Mouse (Mus musculus): Measurements from ENCODE around the gene Mcidas. TPM values are rescaled to one million over a fixed set of nuclear protein-coding genes. Genes with fewer than 3 reads are reported as not detected.

Gene Mcidas
- polyA plus RNA-seq, 1 experiment: not detected

DNA sequence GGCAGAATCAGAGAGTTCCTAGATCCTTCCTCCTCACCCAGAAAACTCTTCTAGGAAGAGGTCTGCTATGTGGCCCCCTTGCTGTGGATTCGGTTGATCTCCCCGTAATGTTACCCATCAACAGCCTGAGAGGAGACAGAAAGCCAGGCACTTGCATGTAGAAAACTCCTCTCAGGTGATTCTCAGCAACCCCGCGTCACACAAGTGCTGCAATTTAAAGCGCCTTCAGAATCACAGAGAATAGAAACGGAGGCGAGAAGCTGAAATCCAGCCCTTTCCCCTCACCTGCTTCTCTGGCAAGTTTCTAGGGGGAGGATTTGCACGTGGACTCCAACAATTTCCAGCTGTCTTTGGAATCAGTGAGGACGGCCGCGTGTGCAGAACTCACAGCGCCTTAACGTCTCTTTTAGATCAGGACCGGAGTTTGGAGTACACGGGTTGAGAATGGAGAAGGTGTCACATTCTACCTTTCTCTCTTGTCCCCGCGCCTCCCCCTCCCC lies 7.1 kb upstream of the Mcidas start:
- peaks cover 7% of the 10 kb centered on the region for H3K27me3 ChIP-seq (ENCODE audit: control insufficient read depth, insufficient read depth, insufficient read length)
- no peak overlapping the region for H3K4me2 ChIP-seq (ENCODE audit: low read depth)
- no peaks in the 10 kb centered on the region for H3K36me3 ChIP-seq (ENCODE audit: control insufficient read depth, insufficient read depth)
- no peak overlapping the region for H3K4me3 ChIP-seq
- no peak overlapping the region for H3ac ChIP-seq (ENCODE audit: control insufficient read depth, insufficient read length)
- no peaks in the 10 kb centered on the region for H3K79me2 ChIP-seq (ENCODE audit: control insufficient read depth, insufficient read depth)
- TF ChIP-seq POLR2A (IDR thresholded peaks at IDR 0.05; ENCODE audit: insufficient read length, low read depth): no peak
- TF ChIP-seq USF1 (IDR thresholded peaks at IDR 0.05; ENCODE audit: low read depth): no peak
- no peak for TF ChIP-seq CEBPB (IDR thresholded peaks at IDR 0.05; ENCODE audit: insufficient read depth, poor library complexity, severe bottlenecking)
- TF ChIP-seq MYOD1 (IDR thresholded peaks at IDR 0.05; ENCODE audit: control insufficient read depth in 1 of 3, insufficient read length in 2 of 3, low read depth in 2 of 3): no peak
- no peak for TF ChIP-seq E2F4 (IDR thresholded peaks at IDR 0.05; ENCODE audit: insufficient read depth)
- TF ChIP-seq MYOG (IDR thresholded peaks at IDR 0.05; ENCODE audit: control insufficient read depth in 1 of 3, insufficient read depth in 1 of 3, insufficient read length in 2 of 3, low read depth in 2 of 3): no peak
- no peak for TF ChIP-seq TCF3 (IDR thresholded peaks at IDR 0.05; ENCODE audit: insufficient read length, low read depth)
- no peak for TF ChIP-seq POLR2AphosphoS2 (IDR thresholded peaks at IDR 0.05; ENCODE audit: insufficient read length, low read depth)
- no peak for TF ChIP-seq REST (IDR thresholded peaks at IDR 0.05; ENCODE audit: insufficient read depth, insufficient read length)
- TF ChIP-seq MAX (IDR thresholded peaks at IDR 0.05; ENCODE audit: low read depth): no peak
- no peak for TF ChIP-seq TCF12 (IDR thresholded peaks at IDR 0.05; ENCODE audit: insufficient read depth, poor library complexity, severe bottlenecking)
- no peak for TF ChIP-seq SRF (IDR thresholded peaks at IDR 0.05; ENCODE audit: control insufficient read depth, insufficient read length, low read depth)

- peak within 1 kb of the TSS; percentile 90 for H3K4me2 ChIP-seq (ENCODE audit: low read depth)
- peak within 1 kb of the TSS; percentile 10 for H3ac ChIP-seq (ENCODE audit: control insufficient read depth, insufficient read length)
- H3K4me3 ChIP-seq: peak within 1 kb of the TSS; percentile 24
- no peaks in the 10 kb centered on the region for H3K79me2 ChIP-seq (ENCODE audit: control insufficient read depth, insufficient read depth)
- TF ChIP-seq TCF3 (IDR thresholded peaks at IDR 0.05; ENCODE audit: insufficient read length, low read depth): peak; percentile 61
- TF ChIP-seq REST (IDR thresholded peaks at IDR 0.05; ENCODE audit: insufficient read depth, insufficient read length): no peak
- no peak for TF ChIP-seq CEBPB (IDR thresholded peaks at IDR 0.05; ENCODE audit: insufficient read depth, poor library complexity, severe bottlenecking)
- TF ChIP-seq SRF (IDR thresholded peaks at IDR 0.05; ENCODE audit: control insufficient read depth, insufficient read length, low read depth): peak; percentile 25
- no peak for TF ChIP-seq E2F4 (IDR thresholded peaks at IDR 0.05; ENCODE audit: insufficient read depth)
- peak in 2 of 3 experiments; percentile 85 to 87 for TF ChIP-seq MYOG (IDR thresholded peaks at IDR 0.05; ENCODE audit: control insufficient read depth in 1 of 3, insufficient read depth in 1 of 3, insufficient read length in 2 of 3, low read depth in 2 of 3)
- no peak for TF ChIP-seq USF1 (IDR thresholded peaks at IDR 0.05; ENCODE audit: low read depth)
- TF ChIP-seq POLR2AphosphoS2 (IDR thresholded peaks at IDR 0.05; ENCODE audit: insufficient read length, low read depth): peak; percentile 78
- no peak for TF ChIP-seq MAX (IDR thresholded peaks at IDR 0.05; ENCODE audit: low read depth)
- peak; percentile 98 for TF ChIP-seq POLR2A (IDR thresholded peaks at IDR 0.05; ENCODE audit: insufficient read length, low read depth)
- peak in 2 of 3 experiments; percentile 59 to 78 for TF ChIP-seq MYOD1 (IDR thresholded peaks at IDR 0.05; ENCODE audit: control insufficient read depth in 1 of 3, insufficient read length in 2 of 3, low read depth in 2 of 3)
- no peak for TF ChIP-seq TCF12 (IDR thresholded peaks at IDR 0.05; ENCODE audit: insufficient read depth, poor library complexity, severe bottlenecking)
- no peaks in the 10 kb centered on the region for H3K36me3 ChIP-seq (ENCODE audit: control insufficient read depth, insufficient read depth)
- H3K27me3 ChIP-seq (ENCODE audit: control insufficient read depth, insufficient read depth, insufficient read length): peaks cover 7% of the 10 kb centered on the region
Observed at GRCm38 (mm10) chr13:112987532-112987943, 6.1 kb upstream of the Mcidas start, which contains the start of gene Ccno. Gene Ccno, plus strand, starts transcription at chr13:112987802.

- H3K27me3 ChIP-seq (ENCODE audit: control insufficient read depth, insufficient read depth, insufficient read length): peaks cover 7% of the 10 kb centered on the region
Observed at GRCm38 (mm10) chr13:112987991-112988390, 5.7 kb upstream of the Mcidas start.

GRCm38 (mm10) chr13:112988866-112989265 lies 4.8 kb upstream of the Mcidas start:
- peak overlapping the region; percentile 24 for H3K4me3 ChIP-seq
- no peaks in the 10 kb centered on the region for H3K36me3 ChIP-seq (ENCODE audit: control insufficient read depth, insufficient read depth)
- H3ac ChIP-seq (ENCODE audit: control insufficient read depth, insufficient read length): no peak overlapping the region
- no peaks in the 10 kb centered on the region for H3K79me2 ChIP-seq (ENCODE audit: control insufficient read depth, insufficient read depth)
- TF ChIP-seq E2F4 (IDR thresholded peaks at IDR 0.05; ENCODE audit: insufficient read depth) (no peak), TCF3 (IDR thresholded peaks at IDR 0.05; ENCODE audit: insufficient read length, low read depth) (no peak), MAX (IDR thresholded peaks at IDR 0.05; ENCODE audit: low read depth) (no peak), USF1 (IDR thresholded peaks at IDR 0.05; ENCODE audit: low read depth) (no peak)
- peaks cover 13% of the 10 kb centered on the region for H3K27me3 ChIP-seq (ENCODE audit: control insufficient read depth, insufficient read depth, insufficient read length)
- H3K4me2 ChIP-seq (ENCODE audit: low read depth): peak overlapping the region; percentile 90

More at GRCm38 (mm10) chr13:112987991-112988390, 5.7 kb upstream of the Mcidas start:
- Histone ChIP-seq H3K36me3 (ENCODE audit: control insufficient read depth, insufficient read depth) (no peaks in the 10 kb centered on the region), H3K4me2 (ENCODE audit: low read depth) (peak overlapping the region; percentile 90), H3ac (ENCODE audit: control insufficient read depth, insufficient read length) (peak overlapping the region; percentile 10), H3K79me2 (ENCODE audit: control insufficient read depth, insufficient read depth) (no peaks in the 10 kb centered on the region), H3K4me3 (peak overlapping the region; percentile 24)
- no peak for TF ChIP-seq REST (IDR thresholded peaks at IDR 0.05; ENCODE audit: insufficient read depth, insufficient read length)
- TF ChIP-seq POLR2AphosphoS2 (IDR thresholded peaks at IDR 0.05; ENCODE audit: insufficient read length, low read depth): no peak
- TF ChIP-seq TCF3 (IDR thresholded peaks at IDR 0.05; ENCODE audit: insufficient read length, low read depth): no peak
- TF ChIP-seq E2F4 (IDR thresholded peaks at IDR 0.05; ENCODE audit: insufficient read depth): no peak
- TF ChIP-seq POLR2A (IDR thresholded peaks at IDR 0.05; ENCODE audit: insufficient read length, low read depth): no peak
- TF ChIP-seq TCF12 (IDR thresholded peaks at IDR 0.05; ENCODE audit: insufficient read depth, poor library complexity, severe bottlenecking): no peak

DNA sequence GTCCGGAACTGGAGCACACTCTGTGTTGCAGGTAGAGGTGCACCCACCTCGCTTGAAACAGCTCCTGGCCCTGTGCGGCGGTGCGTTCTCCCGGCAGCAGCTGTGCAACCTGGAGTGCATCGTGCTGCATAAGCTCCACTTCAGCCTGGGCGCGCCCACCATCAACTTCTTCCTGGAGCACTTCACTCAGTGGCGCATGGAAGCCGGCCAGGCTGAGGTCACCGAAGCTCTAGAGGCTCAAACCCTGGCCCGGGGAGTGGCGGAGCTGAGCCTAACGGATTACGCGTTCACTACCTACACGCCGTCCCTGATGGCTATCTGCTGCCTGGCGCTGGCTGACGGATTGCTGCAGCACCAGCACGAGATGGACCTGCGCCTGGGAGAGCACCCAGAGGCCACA lies 4.1 kb upstream of the Mcidas start:
- TF ChIP-seq E2F4 (IDR thresholded peaks at IDR 0.05; ENCODE audit: insufficient read depth) (no peak), MYOD1 (IDR thresholded peaks at IDR 0.05; ENCODE audit: control insufficient read depth in 1 of 3, insufficient read length in 2 of 3, low read depth in 2 of 3) (no peak), POLR2AphosphoS2 (IDR thresholded peaks at IDR 0.05; ENCODE audit: insufficient read length, low read depth) (no peak), MAX (IDR thresholded peaks at IDR 0.05; ENCODE audit: low read depth) (no peak), USF1 (IDR thresholded peaks at IDR 0.05; ENCODE audit: low read depth) (no peak), POLR2A (IDR thresholded peaks at IDR 0.05; ENCODE audit: insufficient read length, low read depth) (no peak), TCF12 (IDR thresholded peaks at IDR 0.05; ENCODE audit: insufficient read depth, poor library complexity, severe bottlenecking) (no peak), REST (IDR thresholded peaks at IDR 0.05; ENCODE audit: insufficient read depth, insufficient read length) (no peak), SRF (IDR thresholded peaks at IDR 0.05; ENCODE audit: control insufficient read depth, insufficient read length, low read depth) (no peak), CEBPB (IDR thresholded peaks at IDR 0.05; ENCODE audit: insufficient read depth, poor library complexity, severe bottlenecking) (no peak), TCF3 (IDR thresholded peaks at IDR 0.05; ENCODE audit: insufficient read length, low read depth) (no peak), MYOG (IDR thresholded peaks at IDR 0.05; ENCODE audit: control insufficient read depth in 1 of 3, insufficient read depth in 1 of 3, insufficient read length in 2 of 3, low read depth in 2 of 3) (no peak)
- no peak overlapping the region for H3ac ChIP-seq (ENCODE audit: control insufficient read depth, insufficient read length)
- H3K4me2 ChIP-seq (ENCODE audit: low read depth): no peak overlapping the region
- H3K27me3 ChIP-seq (ENCODE audit: control insufficient read depth, insufficient read depth, insufficient read length): peaks cover 20% of the 10 kb centered on the region
- H3K79me2 ChIP-seq (ENCODE audit: control insufficient read depth, insufficient read depth): no peaks in the 10 kb centered on the region
- H3K36me3 ChIP-seq (ENCODE audit: control insufficient read depth, insufficient read depth): no peaks in the 10 kb centered on the region
- no peak overlapping the region for H3K4me3 ChIP-seq

All from myocyte (in vitro differentiated cells).